Mouse (Mus musculus): Measurements from ENCODE around the gene Gm49405.

DNA sequence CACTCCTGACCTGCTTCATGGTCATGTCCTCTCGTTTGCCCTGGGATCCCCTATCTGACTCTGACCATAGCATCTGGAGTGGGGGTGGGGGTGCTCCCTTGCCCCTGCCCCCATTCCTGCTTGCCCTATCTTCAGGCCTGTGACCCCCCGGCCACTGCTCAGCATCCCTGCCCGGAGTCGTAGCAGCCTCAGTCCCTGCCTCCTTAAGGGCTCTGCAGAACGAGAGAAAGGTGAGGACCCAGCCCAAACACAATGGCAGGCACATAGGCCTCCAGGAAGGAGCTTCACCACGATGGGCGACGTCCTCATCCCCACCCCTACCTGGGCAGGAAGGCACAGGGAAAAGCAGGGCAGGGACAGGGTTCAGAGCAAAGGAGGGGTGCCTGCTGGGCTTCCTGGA, 2.1 kb upstream of the Gm49405 start:
- TF ChIP-seq CTCF (IDR thresholded peaks at IDR 0.05) (no peak), EP300 (IDR thresholded peaks at IDR 0.05) (no peak)
